Mouse (Mus musculus) liver, postnatal 0 days (tissue): Measurements from ENCODE around the gene Bicdl2. TPM values are rescaled to one million over a fixed set of nuclear protein-coding genes. Genes with fewer than 3 reads are reported as not detected.

Source experiments
- ATAC-seq: fragments of 200-750 bp; cut with Nextera tagmentation; 2 replicates; pipeline ENCODE4 v1.8.0; 2017; ENCODE audit warnings: mild to moderate bottlenecking, moderate library complexity
- DNase-seq: peaks from one replicate; pipeline ENCODE4 v3.0.0-alpha.2; 2016
- H3K27ac ChIP-seq: fragments of 300-500 bp; sonication (generic); 2 replicates; pipeline ENCODE4 v1.5.1; 2014; ENCODE audit warnings: antibody characterized with exemption, moderate library complexity, mild to moderate bottlenecking, low read depth
- H3K27me3 ChIP-seq: fragments of 300-500 bp; sonication (generic); 2 replicates; pipeline ENCODE4 v1.6.1; 2014; ENCODE audit warnings: low read length, control low read depth, mixed read lengths; ENCODE audit not compliant: insufficient read depth
- H3K36me3 ChIP-seq: fragments of 300-500 bp; sonication (generic); replicated peaks from 2 replicates; pipeline ENCODE4 v1.6.1; 2014; ENCODE audit warnings: mild to moderate bottlenecking, control low read depth, low read length, moderate library complexity, mixed read lengths; ENCODE audit not compliant: insufficient read depth
- H3K4me1 ChIP-seq: fragments of 300-500 bp; sonication (generic); 2 replicates; pipeline ENCODE4 v1.6.1; 2014; ENCODE audit warnings: antibody characterized with exemption, mild to moderate bottlenecking, control low read depth; ENCODE audit not compliant: insufficient read depth
- H3K4me2 ChIP-seq: fragments of 300-500 bp; sonication (generic); 2 replicates; pipeline ENCODE4 v1.6.1; 2014; ENCODE audit warnings: low read depth, mild to moderate bottlenecking, low read length, moderate library complexity, mixed read lengths
- H3K4me3 ChIP-seq: fragments of 300-500 bp; sonication (generic); 2 replicates; pipeline ENCODE4 v1.5.1; 2014; ENCODE audit warnings: low read depth, low read length
- H3K9ac ChIP-seq: fragments of 300-500 bp; sonication (generic); replicated peaks from 2 replicates; pipeline ENCODE4 v1.6.1; 2014; ENCODE audit warnings: mild to moderate bottlenecking, moderate library complexity
- H3K9me3 ChIP-seq: fragments of 300-500 bp; sonication (generic); 2 replicates; pipeline ENCODE4 v1.6.1; 2016; ENCODE audit warnings: mild to moderate bottlenecking, control low read depth, low read length, mixed read lengths
- CTCF ChIP-seq: sonication (generic); IDR thresholded peaks from 2 replicates; pipeline ENCODE4 v1.5.1; 2016; ENCODE audit warnings: antibody characterized with exemption, low read depth
- EP300 ChIP-seq: IDR thresholded peaks from 2 replicates; pipeline ENCODE4 v1.6.1; 2016; ENCODE audit warnings: antibody characterized with exemption, low read depth, mild to moderate bottlenecking
- WGBS: fragments of 180-500 bp; shearing (Covaris S2); extraction: QIAGEN DNeasy Blood & Tissue Kit; methylation state at CpG from one replicate; pipeline ENCODE4 v1.1.7; 2014; ENCODE audit not compliant: insufficient replicate concordance; 5-methylcytosine and 5-hydroxymethylcytosine counted together
- polyA plus RNA-seq: library from polyadenylated mRNA; unstranded; fragments of >200 nt; fragmentation: Nextera tagmentation; extraction: Ambion mirVana; gene quantifications from 2 replicates; pipeline ENCODE4 v1.2.1, GENCODE M21; 2015

Bicdl2 gene
- polyA plus RNA-seq, 1 experiment from 2014 or later = 0.31 TPM

DNA sequence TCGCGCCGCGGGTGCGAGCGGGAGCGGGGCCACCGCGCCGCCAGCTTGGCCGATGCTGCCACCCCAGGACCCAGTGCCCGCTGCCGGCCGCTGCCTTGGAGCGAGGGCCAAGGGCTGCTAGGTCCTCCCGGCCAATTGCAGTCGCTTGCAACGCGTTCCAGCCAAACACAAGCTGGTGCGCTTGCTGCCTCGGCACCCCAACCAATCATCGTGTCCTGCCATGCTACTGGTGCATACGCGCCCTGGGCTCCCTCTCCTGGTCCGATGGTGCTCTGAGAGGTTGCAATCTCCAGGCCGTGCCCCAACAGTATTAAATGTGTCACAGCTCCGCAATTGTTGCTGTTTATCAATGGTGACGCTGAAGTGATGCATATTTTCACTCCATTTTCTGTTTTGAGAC is 39.8 kb downstream of the Bicdl2 start:
- no peaks in the 10 kb centered on the region for H3K36me3 ChIP-seq
- DNase-seq (peak; percentile 79), ATAC-seq (peak; percentile 99)
- H3K4me3 ChIP-seq = peak overlapping the region; percentile 60
- peaks cover 4% of the 10 kb centered on the region; the same call in 1 of the 2 replicates for H3K4me1 ChIP-seq
- peaks cover 41% of the 10 kb centered on the region for H3K27me3 ChIP-seq
- H3K27ac ChIP-seq = no peak overlapping the region
- no peaks in the 10 kb centered on the region for H3K9me3 ChIP-seq
- peak overlapping the region; percentile 93 for H3K4me2 ChIP-seq
- H3K9ac ChIP-seq = no peak overlapping the region
- TF ChIP-seq EP300 (no peak), CTCF (peak; percentile 76)
- WGBS = 1% methylated on average over 13 of the region's 28 CpGs

DNA sequence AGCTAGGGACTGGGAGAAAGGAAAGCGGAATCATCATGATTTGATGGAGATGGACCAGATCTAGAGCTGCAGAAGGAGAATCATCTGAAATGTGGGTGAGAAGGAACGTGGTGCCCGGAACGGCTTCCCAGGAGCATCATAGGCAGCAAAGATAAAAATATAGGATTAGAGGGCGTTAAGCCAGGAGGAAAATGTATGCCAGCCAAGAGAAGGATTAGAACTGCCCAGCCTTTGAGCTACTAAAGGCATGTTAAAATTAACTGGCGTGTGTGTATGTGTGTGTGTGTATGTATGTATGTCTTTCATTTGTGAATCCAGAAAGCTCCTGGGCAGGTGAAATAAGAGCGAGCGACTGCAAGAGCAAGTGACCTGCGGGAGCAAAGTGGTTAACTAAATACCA is 43.0 kb downstream of the Bicdl2 start:
- H3K27me3 ChIP-seq = peaks cover 36% of the 10 kb centered on the region

DNA sequence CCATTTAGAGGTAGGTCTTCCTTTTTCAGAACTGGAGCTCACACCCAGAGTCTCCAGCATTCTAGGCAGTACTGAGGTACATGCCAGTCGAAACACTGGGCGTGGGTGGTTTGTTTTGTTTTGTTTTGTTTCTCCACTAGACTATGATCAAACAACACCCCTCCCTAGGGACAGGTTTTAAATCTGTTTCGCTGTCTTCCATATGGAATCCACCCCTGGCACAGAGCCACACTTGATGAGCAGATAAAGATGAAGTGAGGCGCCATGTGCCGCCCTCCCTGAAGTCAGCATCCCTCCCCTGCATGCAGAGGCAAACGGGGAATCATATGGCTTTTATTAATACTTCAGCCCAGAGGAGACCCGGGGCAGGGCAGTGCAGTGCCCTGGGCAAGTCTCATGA is 44.4 kb downstream of the Bicdl2 start:
- H3K27me3 ChIP-seq = peaks cover 25% of the 10 kb centered on the region
- H3K36me3 ChIP-seq = no peaks in the 10 kb centered on the region
- peaks cover 3% of the 10 kb centered on the region; the same call in 1 of the 2 replicates for H3K4me1 ChIP-seq
- no peak overlapping the region for H3K4me3 ChIP-seq
- no peak for DNase-seq
- no peak overlapping the region for H3K4me2 ChIP-seq
- WGBS = 66% methylated on average over 7 of the region's 7 CpGs
- TF ChIP-seq EP300 (no peak), CTCF (no peak)
- H3K9me3 ChIP-seq = no peaks in the 10 kb centered on the region
- H3K27ac ChIP-seq = no peak overlapping the region
- H3K9ac ChIP-seq = no peak overlapping the region
- no peak for ATAC-seq

More for the DNA sequence above, 43.0 kb downstream of the Bicdl2 start:
- TF ChIP-seq CTCF (no peak), EP300 (no peak)
- no peak for ATAC-seq
- H3K27ac ChIP-seq = no peak overlapping the region
- no peak overlapping the region for H3K4me3 ChIP-seq
- H3K4me1 ChIP-seq = peaks cover 4% of the 10 kb centered on the region; the same call in 1 of the 2 replicates
- no peaks in the 10 kb centered on the region for H3K9me3 ChIP-seq
- H3K4me2 ChIP-seq = no peak overlapping the region
- no peaks in the 10 kb centered on the region for H3K36me3 ChIP-seq
- DNase-seq = no peak
- no peak overlapping the region for H3K9ac ChIP-seq
- 79% methylated on average over 9 of the region's 9 CpGs for WGBS

DNA sequence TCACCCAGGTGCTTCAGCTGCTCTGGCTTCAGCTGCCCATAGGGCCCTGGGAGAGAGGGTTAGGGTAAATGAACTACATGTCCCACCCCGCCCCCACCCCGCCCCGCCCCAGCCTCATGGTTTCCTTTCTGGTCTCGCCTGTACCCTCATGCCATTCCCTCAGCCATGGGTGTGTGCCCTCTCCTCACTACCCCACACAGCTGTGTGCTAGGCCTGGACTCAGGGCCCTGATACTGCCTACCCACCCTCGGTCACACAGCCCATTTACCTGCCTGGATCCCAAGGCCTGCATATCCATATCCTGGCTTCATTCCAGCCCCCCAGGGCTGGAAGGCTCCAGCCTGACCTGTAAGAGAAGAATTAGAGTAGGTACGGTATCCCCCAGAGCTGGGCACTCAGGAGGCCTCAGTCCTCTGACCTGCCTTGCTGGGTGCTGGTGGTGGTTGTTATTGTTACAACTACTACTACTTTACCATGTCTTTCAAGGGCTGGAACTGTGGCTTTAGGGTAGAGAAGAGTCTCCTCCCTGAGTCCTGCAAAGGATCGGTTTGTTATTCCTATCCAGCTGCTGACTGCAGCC is 45.3 kb downstream of the Bicdl2 start:
- DNase-seq (no peak), ATAC-seq (no peak)
- no peak overlapping the region for H3K9ac ChIP-seq
- no peak overlapping the region for H3K27ac ChIP-seq
- H3K4me3 ChIP-seq = no peak overlapping the region
- H3K4me1 ChIP-seq = no peaks in the 10 kb centered on the region
- no peak for TF ChIP-seq EP300
- TF ChIP-seq CTCF = no peak
- no peaks in the 10 kb centered on the region for H3K36me3 ChIP-seq
- WGBS = 78% methylated on average over 7 of the region's 7 CpGs
- H3K27me3 ChIP-seq = peaks cover 17% of the 10 kb centered on the region
- no peak overlapping the region for H3K4me2 ChIP-seq
- no peaks in the 10 kb centered on the region for H3K9me3 ChIP-seq

DNA sequence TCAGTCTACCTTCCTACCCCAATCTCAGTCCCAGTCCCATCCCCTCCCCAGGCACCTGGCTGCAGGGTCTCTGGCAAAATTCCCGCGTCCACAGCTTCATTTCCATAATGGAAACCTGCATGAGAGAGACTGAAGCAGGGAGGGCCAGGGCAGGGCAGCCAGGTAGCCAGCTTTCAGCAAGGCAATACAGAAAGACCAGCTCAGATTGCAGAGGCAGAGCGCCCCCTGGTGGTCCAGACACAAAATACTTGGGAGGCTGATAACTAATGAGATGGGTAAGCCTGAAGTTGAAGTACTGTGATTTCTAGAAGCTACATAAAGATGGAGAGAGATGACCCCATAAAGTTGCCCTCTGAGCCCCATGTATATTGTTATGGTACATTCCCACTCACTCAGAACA is 45.9 kb downstream of the Bicdl2 start:
- peak; percentile 82 for DNase-seq
- Histone ChIP-seq H3K4me1 (no peaks in the 10 kb centered on the region), H3K4me3 (no peak overlapping the region), H3K27me3 (peaks cover 12% of the 10 kb centered on the region; the same call in 1 of the 2 replicates), H3K9ac (no peak overlapping the region), H3K4me2 (no peak overlapping the region), H3K36me3 (no peaks in the 10 kb centered on the region), H3K9me3 (no peaks in the 10 kb centered on the region), H3K27ac (no peak overlapping the region)
- ATAC-seq = peak; percentile 66
- peak; percentile 92 for TF ChIP-seq CTCF
- no peak for TF ChIP-seq EP300
- 0% methylated on average over 3 of the region's 3 CpGs for WGBS

DNA sequence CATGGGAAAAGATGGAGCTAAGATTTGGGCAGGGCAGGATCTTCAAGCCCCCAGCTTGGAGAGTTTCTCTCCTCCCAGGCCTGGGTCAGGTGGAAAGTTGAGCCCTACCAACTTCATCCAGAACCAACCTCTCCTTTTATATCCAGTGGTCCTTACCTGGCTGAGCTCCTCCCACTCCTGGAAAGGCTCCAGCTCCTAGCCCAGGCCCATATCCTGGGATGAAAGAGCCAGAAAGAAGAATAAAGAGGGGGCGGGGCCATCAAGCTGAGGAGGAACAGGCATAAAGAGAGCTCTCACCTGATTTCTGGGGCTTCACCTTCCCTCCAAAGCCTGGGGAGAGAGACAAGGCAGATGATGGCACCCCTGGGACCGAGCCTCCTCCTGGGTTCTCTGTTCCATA is 56.7 kb downstream of the Bicdl2 start:
- Histone ChIP-seq H3K4me3 (no peak overlapping the region), H3K4me1 (peaks cover 5% of the 10 kb centered on the region), H3K36me3 (no peaks in the 10 kb centered on the region), H3K4me2 (no peak overlapping the region), H3K27me3 (0 out of 2 replicates have a peak, but pooled peaks cover 3% of the 10 kb centered on the region), H3K9ac (no peak overlapping the region), H3K9me3 (no peaks in the 10 kb centered on the region), H3K27ac (no peak overlapping the region)
- ATAC-seq (no peak), DNase-seq (no peak)
- 52% methylated on average over 2 of the region's 2 CpGs for WGBS
- TF ChIP-seq EP300 (no peak), CTCF (no peak)

Other genes starting within 250 kb of the Bicdl2 start
- not detected in 2 replicates for gene Vmn2r117, start 180.8 kb upstream of the Bicdl2 start, polyA plus RNA-seq
- 5.2 and 5.5 TPM in 2 replicates for gene Zfp213, start 96.3 kb upstream of the Bicdl2 start, polyA plus RNA-seq
- gene Zfp13, start 61.0 kb upstream of the Bicdl2 start, polyA plus RNA-seq = 1.1 and 1.4 TPM in 2 replicates
- gene Zscan10, start 59.6 kb upstream of the Bicdl2 start, polyA plus RNA-seq = not detected in 2 replicates
- gene Mmp25, start 15.2 kb upstream of the Bicdl2 start, polyA plus RNA-seq = 0.49 and 0.67 TPM in 2 replicates
- gene Hcfc1r1, start 13.1 kb downstream of the Bicdl2 start, polyA plus RNA-seq = 26.6 and 28.6 TPM in 2 replicates
- gene Thoc6, start 13.4 kb downstream of the Bicdl2 start, polyA plus RNA-seq = 8.5 and 10.3 TPM in 2 replicates
- gene Tnfrsf12a, start 17.0 kb downstream of the Bicdl2 start, polyA plus RNA-seq = 28.1 and 29.7 TPM in 2 replicates
- gene Cldn6, start 18.7 kb downstream of the Bicdl2 start, polyA plus RNA-seq = 0.94 and 1.3 TPM in 2 replicates
- gene Cldn9, start 23.5 kb downstream of the Bicdl2 start, polyA plus RNA-seq = 0.09 and 0.12 TPM in 2 replicates
- not detected in 2 replicates for gene 1520401A03Rik, start 62.3 kb downstream of the Bicdl2 start, polyA plus RNA-seq
- 12.5 and 13.9 TPM in 2 replicates for gene Pkmyt1, start 65.8 kb downstream of the Bicdl2 start, polyA plus RNA-seq
- 4.0 and 4.3 TPM in 2 replicates for gene Paqr4, start 80.4 kb downstream of the Bicdl2 start, polyA plus RNA-seq
- gene Kremen2, start 85.3 kb downstream of the Bicdl2 start, polyA plus RNA-seq = not detected in 2 replicates
- 11.9 TPM in 2 replicates for gene Flywch1, start 111.1 kb downstream of the Bicdl2 start, polyA plus RNA-seq
- gene Flywch2, start 125.6 kb downstream of the Bicdl2 start, polyA plus RNA-seq = 2.3 and 2.4 TPM in 2 replicates
- 132 and 137 TPM in 2 replicates for gene Srrm2, start 130.0 kb downstream of the Bicdl2 start, polyA plus RNA-seq
- gene Elob, start 168.6 kb downstream of the Bicdl2 start, polyA plus RNA-seq = 458 and 460 TPM in 2 replicates
- gene Prss33, start 175.6 kb downstream of the Bicdl2 start, polyA plus RNA-seq = not detected in 2 replicates
- gene Prss32, start 183.3 kb downstream of the Bicdl2 start, polyA plus RNA-seq = not detected in 2 replicates
- gene Prss41, start 183.7 kb downstream of the Bicdl2 start, polyA plus RNA-seq = 0.06 and 0.25 TPM in 2 replicates
- gene Prss21, start 207.6 kb downstream of the Bicdl2 start, polyA plus RNA-seq = not detected in 2 replicates
- not detected in 2 replicates for gene Dcpp1, start 220.4 kb downstream of the Bicdl2 start, polyA plus RNA-seq
- not detected in 2 replicates for gene Dcpp2, start 220.4 kb downstream of the Bicdl2 start, polyA plus RNA-seq